9 mouse cellular contexts compared by ENCODE assay signal in genomic region chr9:72693081-72693696, GRCm38 (mm10). TPM values are rescaled to one million over a fixed set of nuclear protein-coding genes. Genes with fewer than 3 reads are reported as not detected.
DNase-seq lines count a peak whose midpoint lies in the region; ATAC-seq lines count a peak whose summit lies in the region.
"Had no signal": no experiment of that assay in that cellular context is flagged by ENCODE, and none has a peak within 500 bp of the region (broad histone marks: within the 10 kb centered on the region; RNA-seq: fewer than 3 reads in every experiment).

No protein-coding gene starts in this region.

- H3K4me2 ChIP-seq in hindbrain, embryonic 13.5 days = no peak overlapping the region
- no peak overlapping the region for H3K4me2 ChIP-seq in intestine, embryonic 15.5 days (replicated peaks)

- 67% methylated on average over 24 of the region's 24 CpGs for WGBS in hindbrain, embryonic 13.5 days
- 86% methylated on average over 24 of the region's 24 CpGs for WGBS in hindbrain, embryonic 10.5 days
- 66% methylated on average over 24 of the region's 24 CpGs for WGBS in intestine, embryonic 15.5 days

- no peak for ATAC-seq in hindbrain, embryonic 13.5 days (ENCODE audit: low FRiP score)
- ATAC-seq in intestine, embryonic 15.5 days = no peak

- H3K9me3 ChIP-seq in hindbrain, embryonic 13.5 days = no peaks in the 10 kb centered on the region
- no peaks in the 10 kb centered on the region for H3K9me3 ChIP-seq in hindbrain, embryonic 10.5 days
- H3K9me3 ChIP-seq in intestine, embryonic 15.5 days = no peaks in the 10 kb centered on the region

- peak overlapping the region; percentile 71 for H3K27ac ChIP-seq in hindbrain, embryonic 13.5 days
- no peak overlapping the region for H3K27ac ChIP-seq in hindbrain, embryonic 10.5 days
- 0 out of 2 replicates have a peak overlapping the region, but pooled peaks have one; percentile 20 for H3K27ac ChIP-seq in intestine, embryonic 15.5 days

- H3K4me3 ChIP-seq in hindbrain, embryonic 13.5 days = no peak overlapping the region
- H3K4me3 ChIP-seq in hindbrain, embryonic 10.5 days = no peak overlapping the region
- no peak overlapping the region for H3K4me3 ChIP-seq in intestine, embryonic 15.5 days (replicated peaks)

- peaks cover 61% of the 10 kb centered on the region for H3K36me3 ChIP-seq in hindbrain, embryonic 13.5 days
- peaks cover 99% of the 10 kb centered on the region for H3K36me3 ChIP-seq in hindbrain, embryonic 10.5 days
- peaks cover 27% of the 10 kb centered on the region for H3K36me3 ChIP-seq in intestine, embryonic 15.5 days

- H3K9ac ChIP-seq in hindbrain, embryonic 13.5 days = peak overlapping the region; percentile 24; the same call in 1 of the 2 replicates
- H3K9ac ChIP-seq in intestine, embryonic 15.5 days = no peak overlapping the region

- H3K27me3 ChIP-seq in hindbrain, embryonic 13.5 days = no peaks in the 10 kb centered on the region
- no peaks in the 10 kb centered on the region for H3K27me3 ChIP-seq in hindbrain, embryonic 10.5 days (ENCODE audit: insufficient read depth, poor library complexity, severe bottlenecking)
- H3K27me3 ChIP-seq in intestine, embryonic 15.5 days (replicated peaks) = no peaks in the 10 kb centered on the region

- no peak for DNase-seq in hindbrain, embryonic 10.5 days (ENCODE audit: low spot score)
- DNase-seq in 3T3-L1 (ENCODE audit: low read depth, low spot score) = peak; percentile 40
- DNase-seq in adrenal gland, postnatal 10 days = peak; percentile 37
- DNase-seq in thymus, postnatal 25 days = no peak
- DNase-seq in thymus, postnatal 14 days = no peak
- DNase-seq in lung, postnatal 25 days (ENCODE audit: low spot score) = no peak
- DNase-seq: lung, adult 2 months had no signal

- H3K4me1 ChIP-seq in hindbrain, embryonic 13.5 days (replicated peaks) = peaks cover 41% of the 10 kb centered on the region
- H3K4me1 ChIP-seq in hindbrain, embryonic 10.5 days (replicated peaks) = 0 out of 2 replicates have a peak, but pooled peaks cover 3% of the 10 kb centered on the region
- H3K4me1 ChIP-seq in intestine, embryonic 15.5 days (replicated peaks) = peaks cover 21% of the 10 kb centered on the region

RNA-seq across cellular contexts. Expression of gene Nedd4, which starts 31.0 kb away (rescaled TPM):
- 514 and 518 TPM in 2 replicates for polyA plus RNA-seq in hindbrain, embryonic 13.5 days (2015; fragmentation: Nextera tagmentation; extraction: Ambion mirVana)
- polyA plus RNA-seq in hindbrain, embryonic 10.5 days (2016; fragmentation: Nextera tagmentation; extraction: Ambion mirVana) = 556 and 636 TPM in 2 replicates
- total RNA-seq in adrenal gland, postnatal 10 days (2021) = 100 to 1,000 TPM; 469 to 580 TPM
- polyA plus RNA-seq in intestine, embryonic 15.5 days (2015; fragmentation: Nextera tagmentation; extraction: Ambion mirVana) = 462 and 512 TPM in 2 replicates

Comparison
In these comparisons a context has a peak if more than half of its experiments do, and no peak if none do; other contexts are left out.
1. DNase-seq: peak in 3T3-L1 (single experiment) and adrenal gland, postnatal 10 days (single experiment); none in hindbrain, embryonic 10.5 days (single experiment), thymus, postnatal 25 days (single experiment), thymus, postnatal 14 days (single experiment) and lung, postnatal 25 days (single experiment).